Mouse (Mus musculus) heart, adult 10 weeks (tissue): ENCODE measurements around the gene D230025D16Rik. TPM values are rescaled to one million over a fixed set of nuclear protein-coding genes. Genes with fewer than 3 reads are reported as not detected.

Source experiments
- polyA plus RNA-seq: library from polyadenylated mRNA; stranded (reverse); fragments of 350-450 nt; fragmentation: Illumina TruSeq; extraction: RNeasy Lipid Tissue Mini Kit (QIAGEN cat#74804); gene quantifications from one replicate; pipeline ENCODE4 v1.2.3, GENCODE M21; 2014; ENCODE audit warnings: low read depth, low replicate concordance

D230025D16Rik gene
- polyA plus RNA-seq, result 18.1 TPM

GRCm38 (mm10) chr8:105224413-105225271, at the start of gene D230025D16Rik:
Gene D230025D16Rik, plus strand, starts transcription at chr8:105225145.

GRCm38 (mm10) chr8:105254966-105255350, 30.0 kb downstream of the D230025D16Rik start, which contains the start of gene B3gnt9:
Gene B3gnt9, minus strand, starts transcription at chr8:105255153.

GRCm38 (mm10) chr8:105264024-105264982, 39.4 kb downstream of the D230025D16Rik start, which contains the start of the genes Tradd and Fbxl8:
Gene Tradd, minus strand, starts transcription at chr8:105264609.
Gene Fbxl8, plus strand, starts transcription at chr8:105264648.

DNA sequence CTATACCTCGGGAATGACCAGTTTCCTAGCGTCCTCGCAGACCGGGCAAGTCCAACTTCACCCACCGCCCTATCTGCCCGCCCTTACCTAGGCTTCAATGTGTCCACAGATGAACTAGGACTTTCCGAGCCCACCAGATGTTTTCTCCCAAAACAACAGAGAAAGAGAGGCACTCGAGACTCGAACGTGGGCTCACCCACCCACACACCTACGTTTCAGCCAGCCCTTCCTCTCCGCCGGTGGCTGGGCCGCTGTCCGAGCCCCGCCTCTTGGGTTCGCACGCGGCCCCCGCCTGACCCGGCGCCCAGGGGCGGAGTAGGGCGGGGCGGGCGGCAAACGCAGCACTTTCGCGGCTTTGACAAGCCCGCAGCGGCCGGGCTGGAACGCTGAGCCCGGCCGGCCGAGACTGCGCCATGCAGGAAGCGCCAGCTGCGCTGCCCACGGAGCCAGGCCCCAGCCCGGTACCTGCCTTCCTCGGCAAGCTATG, 44.6 kb downstream of the D230025D16Rik start, which contains the start of gene Hsf4:
Gene Hsf4, plus strand, starts transcription at position 341 of the 487 bp plus-strand sequence.

GRCm38 (mm10) chr8:105275840-105276239, 50.9 kb downstream of the D230025D16Rik start, which contains the start of gene Nol3:
Gene Nol3, plus strand, starts transcription at chr8:105276140.

GRCm38 (mm10) chr8:105289805-105290460, 65.0 kb downstream of the D230025D16Rik start, which contains the start of gene 4931428F04Rik:
Gene 4931428F04Rik, minus strand, starts transcription at chr8:105289864.

DNA sequence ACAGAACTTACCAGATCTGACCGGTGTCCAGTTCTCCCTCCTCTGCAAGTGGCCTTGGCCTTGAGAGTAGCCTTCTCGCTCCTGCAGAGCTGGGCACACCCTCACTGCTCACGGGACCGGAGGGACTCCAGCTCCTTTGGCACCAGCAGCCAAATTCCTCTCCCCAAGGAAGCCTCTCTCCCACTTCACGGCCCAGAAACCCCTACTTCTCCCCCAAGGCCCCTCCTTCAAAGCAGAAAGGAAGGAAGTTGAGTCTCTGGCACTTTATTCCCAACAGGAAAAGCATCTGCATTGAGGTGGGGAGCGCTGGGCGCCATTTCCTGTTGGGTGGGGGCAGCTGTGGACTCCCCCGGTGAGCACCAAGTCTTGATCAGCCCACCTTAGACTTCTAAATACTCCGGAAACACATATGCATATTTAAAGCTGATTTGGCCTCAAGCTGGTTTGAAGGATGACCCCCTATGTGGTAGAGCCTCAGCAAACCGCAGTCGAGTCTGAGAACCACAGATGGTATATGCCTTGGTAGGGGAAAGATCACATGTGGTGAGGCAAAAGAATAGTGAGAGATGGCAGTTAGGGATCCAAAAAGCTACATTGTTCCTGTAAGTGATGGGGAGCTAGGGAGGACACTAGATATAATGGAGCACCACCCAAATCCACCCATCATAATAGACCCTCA, 71.1 kb downstream of the D230025D16Rik start, which contains the start of gene Exoc3l:
Gene Exoc3l, minus strand, starts transcription at position 207 of the 679 bp plus-strand sequence.

GRCm38 (mm10) chr8:105297511-105298192, 72.7 kb downstream of the D230025D16Rik start, which contains the start of gene E2f4:
Gene E2f4, plus strand, starts transcription at chr8:105297663.

Other genes with a start within 250 kb of the D230025D16Rik start
- gene Ces2h, start 224.3 kb upstream of the D230025D16Rik start, polyA plus RNA-seq, result not detected
- gene Ces3a, start 176.5 kb upstream of the D230025D16Rik start, polyA plus RNA-seq, result 0.42 TPM
- 0.58 TPM for gene Ces3b, start 141.4 kb upstream of the D230025D16Rik start, polyA plus RNA-seq
- gene Ces4a, start 93.3 kb upstream of the D230025D16Rik start, polyA plus RNA-seq, result not detected
- gene Cbfb, start 54.5 kb upstream of the D230025D16Rik start, polyA plus RNA-seq, result 22.1 TPM
- 4.2 TPM for gene B3gnt9, start 30.0 kb downstream of the D230025D16Rik start, polyA plus RNA-seq
- 3.1 TPM for gene Tradd, start 39.5 kb downstream of the D230025D16Rik start, polyA plus RNA-seq
- 2.7 TPM for gene Fbxl8, start 39.5 kb downstream of the D230025D16Rik start, polyA plus RNA-seq
- gene Hsf4, start 44.7 kb downstream of the D230025D16Rik start, polyA plus RNA-seq, result 5.8 TPM
- gene Nol3, start 51.0 kb downstream of the D230025D16Rik start, polyA plus RNA-seq, result 30.7 TPM
- gene 4931428F04Rik, start 64.7 kb downstream of the D230025D16Rik start, polyA plus RNA-seq, result 2.0 TPM
- gene Exoc3l, start 71.0 kb downstream of the D230025D16Rik start, polyA plus RNA-seq, result 7.5 TPM
- gene E2f4, start 72.5 kb downstream of the D230025D16Rik start, polyA plus RNA-seq, result 31.1 TPM
- gene Elmo3, start 80.5 kb downstream of the D230025D16Rik start, polyA plus RNA-seq, result 1.9 TPM
- 0.60 TPM for gene Lrrc29, start 101.1 kb downstream of the D230025D16Rik start, polyA plus RNA-seq
- gene Tmem208, start 101.2 kb downstream of the D230025D16Rik start, polyA plus RNA-seq, result 38.9 TPM
- gene Fhod1, start 122.8 kb downstream of the D230025D16Rik start, polyA plus RNA-seq, result 8.3 TPM
- gene Slc9a5, start 123.7 kb downstream of the D230025D16Rik start, polyA plus RNA-seq, result 0.92 TPM
- gene Plekhg4, start 148.1 kb downstream of the D230025D16Rik start, polyA plus RNA-seq, result not detected
- gene Kctd19, start 188.4 kb downstream of the D230025D16Rik start, polyA plus RNA-seq, result not detected
- 1.1 TPM for gene Lrrc36, start 188.4 kb downstream of the D230025D16Rik start, polyA plus RNA-seq
- gene Tppp3, start 246.4 kb downstream of the D230025D16Rik start, polyA plus RNA-seq, result 66.4 TPM